Mouse (Mus musculus) ES-E14 (cell line): Measurements from ENCODE around the gene Zfp965. TPM values are rescaled to one million over a fixed set of nuclear protein-coding genes. Genes with fewer than 3 reads are reported as not detected.
"Not testable (repeated sequence)": the region's sequence is repeated elsewhere in the genome, so short reads cannot be mapped to it uniquely, and the experiment has no call there.

Experiments used
- DNase-seq: peaks from one replicate; pipeline ENCODE4 v3.0.0-alpha.2; 2013; ENCODE audit warnings: low read depth, low spot score
- H3K27ac ChIP-seq: 2 replicates; pipeline ENCODE4 v1.5.1; 2012; ENCODE audit warnings: low read depth, mild to moderate bottlenecking, low read length, moderate library complexity, mixed read lengths; ENCODE audit not compliant: poor library complexity, insufficient read depth, severe bottlenecking
- H3K36me3 ChIP-seq: 2 replicates; pipeline ENCODE4 v1.6.1; 2012; ENCODE audit warnings: mild to moderate bottlenecking, low read length, moderate library complexity, mixed read lengths; ENCODE audit not compliant: control insufficient read depth, poor library complexity, insufficient read depth, severe bottlenecking
- H3K4me1 ChIP-seq, 2 experiments: fragments of 150-350 bp in 1 of 2; sonication (generic) in 1 of 2; 2 replicates each; pipeline ENCODE4 v1.6.1; 2012; ENCODE audit warnings: low read length in 2 of 2, mild to moderate bottlenecking in 1 of 2, mixed read lengths in 1 of 2; ENCODE audit not compliant: control insufficient read depth in 2 of 2, insufficient read depth in 2 of 2, poor library complexity in 1 of 2
- H3K4me3 ChIP-seq, 2 experiments: fragments of 150-350 bp in 1 of 2; sonication (generic) in 1 of 2; 2 replicates each; pipeline ENCODE4 v1.5.1; 2012; ENCODE audit warnings: low read length in 2 of 2, low read depth in 1 of 2, mild to moderate bottlenecking in 1 of 2, mixed read lengths in 1 of 2; ENCODE audit not compliant: insufficient read depth in 1 of 2, poor library complexity in 1 of 2, severe bottlenecking in 1 of 2
- H3K9ac ChIP-seq: 2 replicates; pipeline ENCODE4 v1.6.1; 2012; ENCODE audit warnings: low read depth, mild to moderate bottlenecking, low read length, mixed read lengths; ENCODE audit not compliant: poor library complexity, insufficient read depth, severe bottlenecking
- H3K9me3 ChIP-seq: fragments of 150-350 bp; sonication (generic); 2 replicates; pipeline ENCODE4 v1.6.1; 2012; ENCODE audit warnings: low read depth, mild to moderate bottlenecking, low read length; ENCODE audit not compliant: control insufficient read depth, insufficient read depth
- in situ Hi-C, 2 experiments: fragments of 600-800 bp; cut with MboI; formaldehyde crosslinking; loops; one replicate each; pipeline ENCODE4 v1.15.1; 2025; ENCODE audit warnings: low sequenced_read_pairs in 2 of 2, inconsistent platforms in 1 of 2; ENCODE audit not compliant: unreplicated experiment in 2 of 2
- total RNA-seq: library from RNA; depleted of rRNA; stranded (reverse); fragments of 300-350 nt; gene quantifications from 2 replicates; pipeline ENCODE4 v1.2.3, GENCODE M21; 2012; rRNA removed

The Zfp965 gene
- 2.8 and 9.2 TPM in 2 replicates for total RNA-seq

DNA sequence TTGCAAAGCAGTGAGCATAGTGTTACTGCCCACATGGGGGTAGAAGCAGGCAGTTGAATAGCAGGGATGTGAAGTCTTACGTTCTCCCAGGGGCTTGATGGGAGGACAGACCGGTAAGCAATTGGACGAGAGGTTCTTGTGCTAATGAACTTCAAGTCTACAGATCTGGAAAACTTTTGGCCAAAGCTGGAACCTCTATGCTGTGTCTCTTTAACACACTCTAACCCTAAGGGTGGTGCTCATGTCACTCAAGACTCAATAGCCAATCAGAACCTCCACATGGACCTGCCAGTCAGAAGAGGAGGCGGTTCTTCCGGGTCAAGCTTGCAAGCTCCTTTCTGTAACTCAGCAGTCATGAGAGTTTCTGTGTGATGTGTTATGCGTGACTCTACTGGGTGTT lies at the start of gene Zfp965:
Zfp965 (plus strand) TSS at position 301 of the 400 bp plus-strand sequence.
- H3K9me3 ChIP-seq, DNase-seq, H3K36me3 ChIP-seq, H3K9ac ChIP-seq, H3K4me3 ChIP-seq, H3K27ac ChIP-seq, H3K4me1 ChIP-seq, in situ Hi-C loops: not testable (repeated sequence)

- in situ Hi-C loops, H3K4me3 ChIP-seq, H3K4me1 ChIP-seq, H3K36me3 ChIP-seq, H3K9ac ChIP-seq, H3K27ac ChIP-seq, DNase-seq, H3K9me3 ChIP-seq: not testable (repeated sequence)
Measured at GRCm38 (mm10) chr2:175435707-175436106, 34.1 kb upstream of the Zfp965 start, which contains the start of gene Gm4724. TSS of gene Gm4724 (minus strand) at chr2:175435807.

Other genes starting within 250 kb of the Zfp965 start
- gene Gm14440, start 194.9 kb upstream of the Zfp965 start, total RNA-seq, result 0.69 and 2.3 TPM in 2 replicates
- 55.0 and 62.2 TPM in 2 replicates for gene Gm4631, start 131.8 kb upstream of the Zfp965 start, total RNA-seq
- gene Zfp968, start 97.5 kb upstream of the Zfp965 start, total RNA-seq, result 7.0 and 9.2 TPM in 2 replicates
- gene Gm4724, start 34.2 kb upstream of the Zfp965 start, total RNA-seq, result 12.1 and 16.2 TPM in 2 replicates
- not detected in 2 replicates for gene Gm11007, start 174.0 kb downstream of the Zfp965 start, total RNA-seq
- gene Zfp969, start 233.7 kb downstream of the Zfp965 start, total RNA-seq, result not detected in 2 replicates